Mouse (Mus musculus): ENCODE results near the gene Map3k1. TPM values are rescaled to one million over a fixed set of nuclear protein-coding genes. Genes with fewer than 3 reads are reported as not detected.
A peak's percentile ranks its signal among the peaks of the same experiment; 100 is the strongest.

Map3k1 gene
- polyA plus RNA-seq, 1 experiment from 2014 or later, result 10.7 TPM

GRCm38 (mm10) chr13:111816431-111816830, 7.6 kb upstream of the Map3k1 start:
- no peak for ATAC-seq
- Histone ChIP-seq H3K4me1 (replicated peaks; ENCODE audit: control insufficient read depth, insufficient read depth, low read length) (peaks cover 2% of the 10 kb centered on the region; the same call in 1 of the 2 replicates), H3K27me3 (replicated peaks; ENCODE audit: control insufficient read depth, insufficient read depth, low read length) (peaks cover 3% of the 10 kb centered on the region; the same call in 1 of the 2 replicates), H3K36me3 (ENCODE audit: control insufficient read depth, insufficient read depth) (no peaks in the 10 kb centered on the region), H3K4me3 (replicated peaks; ENCODE audit: low read length) (no peak overlapping the region), H3K9me3 (ENCODE audit: control insufficient read depth, low read length) (no peaks in the 10 kb centered on the region), H3K4me2 (ENCODE audit: low read length) (no peak overlapping the region), H3K27ac (ENCODE audit: low read length) (no peak overlapping the region), H3K9ac (replicated peaks; ENCODE audit: low read depth, low read length) (no peak overlapping the region)
- WGBS, result 72% methylated on average over 3 of the region's 3 CpGs

GRCm38 (mm10) chr13:111815486-111815885, 6.7 kb upstream of the Map3k1 start:
- no peaks in the 10 kb centered on the region for H3K36me3 ChIP-seq (ENCODE audit: control insufficient read depth, insufficient read depth)
- H3K9ac ChIP-seq (replicated peaks; ENCODE audit: low read depth, low read length), result no peak overlapping the region
- peaks cover 3% of the 10 kb centered on the region; the same call in 1 of the 2 replicates for H3K27me3 ChIP-seq (replicated peaks; ENCODE audit: control insufficient read depth, insufficient read depth, low read length)
- H3K9me3 ChIP-seq (ENCODE audit: control insufficient read depth, low read length), result no peaks in the 10 kb centered on the region
- no peak for ATAC-seq
- WGBS, result 93% methylated on average over 4 of the region's 4 CpGs
- H3K4me2 ChIP-seq (ENCODE audit: low read length), result no peak overlapping the region
- no peak overlapping the region for H3K27ac ChIP-seq (ENCODE audit: low read length)
- H3K4me3 ChIP-seq (replicated peaks; ENCODE audit: low read length), result no peak overlapping the region
- H3K4me1 ChIP-seq (replicated peaks; ENCODE audit: control insufficient read depth, insufficient read depth, low read length), result peaks cover 2% of the 10 kb centered on the region; the same call in 1 of the 2 replicates

- Histone ChIP-seq H3K36me3 (ENCODE audit: control insufficient read depth, insufficient read depth) (no peaks in the 10 kb centered on the region), H3K27ac (ENCODE audit: low read length) (no peak overlapping the region), H3K9me3 (ENCODE audit: control insufficient read depth, low read length) (no peaks in the 10 kb centered on the region), H3K4me2 (ENCODE audit: low read length) (no peak overlapping the region), H3K4me3 (replicated peaks; ENCODE audit: low read length) (no peak overlapping the region), H3K9ac (replicated peaks; ENCODE audit: low read depth, low read length) (no peak overlapping the region), H3K27me3 (replicated peaks; ENCODE audit: control insufficient read depth, insufficient read depth, low read length) (peaks cover 3% of the 10 kb centered on the region; the same call in 1 of the 2 replicates), H3K4me1 (replicated peaks; ENCODE audit: control insufficient read depth, insufficient read depth, low read length) (peaks cover 2% of the 10 kb centered on the region; the same call in 1 of the 2 replicates)
- 95% methylated on average over 7 of the region's 7 CpGs for WGBS
- ATAC-seq, result no peak
These were observed 6.2 kb upstream of the Map3k1 start for GRCm38 (mm10) chr13:111815017-111815416.

GRCm38 (mm10) chr13:111812647-111813046, 3.9 kb upstream of the Map3k1 start:
- peaks cover 3% of the 10 kb centered on the region; the same call in 1 of the 2 replicates for H3K27me3 ChIP-seq (replicated peaks; ENCODE audit: control insufficient read depth, insufficient read depth, low read length)
- H3K27ac ChIP-seq (ENCODE audit: low read length), result no peak overlapping the region
- no peak overlapping the region for H3K9ac ChIP-seq (replicated peaks; ENCODE audit: low read depth, low read length)
- WGBS, result 90% methylated on average over 2 of the region's 2 CpGs
- H3K36me3 ChIP-seq (ENCODE audit: control insufficient read depth, insufficient read depth), result no peaks in the 10 kb centered on the region
- no peak for ATAC-seq
- no peak overlapping the region for H3K4me2 ChIP-seq (ENCODE audit: low read length)
- H3K4me3 ChIP-seq (replicated peaks; ENCODE audit: low read length), result no peak overlapping the region
- no peaks in the 10 kb centered on the region for H3K9me3 ChIP-seq (ENCODE audit: control insufficient read depth, low read length)
- peaks cover 7% of the 10 kb centered on the region for H3K4me1 ChIP-seq (replicated peaks; ENCODE audit: control insufficient read depth, insufficient read depth, low read length)

GRCm38 (mm10) chr13:111810998-111811628, 2.3 kb upstream of the Map3k1 start:
- no peaks in the 10 kb centered on the region for H3K36me3 ChIP-seq (ENCODE audit: control insufficient read depth, insufficient read depth)
- peaks cover 10% of the 10 kb centered on the region for H3K4me1 ChIP-seq (replicated peaks; ENCODE audit: control insufficient read depth, insufficient read depth, low read length)
- no peak for ATAC-seq
- no peak overlapping the region for H3K4me2 ChIP-seq (ENCODE audit: low read length)
- H3K9me3 ChIP-seq (ENCODE audit: control insufficient read depth, low read length), result no peaks in the 10 kb centered on the region
- 85% methylated on average over 13 of the region's 13 CpGs for WGBS
- H3K27ac ChIP-seq (ENCODE audit: low read length), result no peak overlapping the region
- H3K4me3 ChIP-seq (replicated peaks; ENCODE audit: low read length), result no peak overlapping the region
- peaks cover 3% of the 10 kb centered on the region; the same call in 1 of the 2 replicates for H3K27me3 ChIP-seq (replicated peaks; ENCODE audit: control insufficient read depth, insufficient read depth, low read length)
- no peak overlapping the region for H3K9ac ChIP-seq (replicated peaks; ENCODE audit: low read depth, low read length)

- under 1% methylated on average over 29 of the region's 29 CpGs for whole genome bisulfite sequencing
- Histone ChIP-seq H3K36me3 (ENCODE audit: control insufficient read depth, insufficient read depth) (no peaks in the 10 kb centered on the region), H3K4me1 (replicated peaks; ENCODE audit: control insufficient read depth, insufficient read depth, low read length) (peaks cover 19% of the 10 kb centered on the region), H3K27ac (ENCODE audit: low read length) (peak overlapping the region; percentile 85), H3K27me3 (replicated peaks; ENCODE audit: control insufficient read depth, insufficient read depth, low read length) (peaks cover 3% of the 10 kb centered on the region; the same call in 1 of the 2 replicates), H3K4me2 (ENCODE audit: low read length) (peak overlapping the region; percentile 87), H3K4me3 (replicated peaks; ENCODE audit: low read length) (peak overlapping the region; percentile 83), H3K9me3 (ENCODE audit: control insufficient read depth, low read length) (no peaks in the 10 kb centered on the region), H3K9ac (replicated peaks; ENCODE audit: low read depth, low read length) (peak overlapping the region; percentile 83)
- peak; percentile 44 for ATAC-seq
These were observed 854 bp upstream of the Map3k1 start for GRCm38 (mm10) chr13:111809466-111810228.

- Histone ChIP-seq H3K27ac (ENCODE audit: low read length) (peak overlapping the region; percentile 95), H3K9me3 (ENCODE audit: control insufficient read depth, low read length) (no peaks in the 10 kb centered on the region), H3K27me3 (replicated peaks; ENCODE audit: control insufficient read depth, insufficient read depth, low read length) (peaks cover 3% of the 10 kb centered on the region; the same call in 1 of the 2 replicates), H3K4me2 (ENCODE audit: low read length) (peak overlapping the region; percentile 91), H3K4me1 (replicated peaks; ENCODE audit: control insufficient read depth, insufficient read depth, low read length) (peaks cover 22% of the 10 kb centered on the region), H3K36me3 (ENCODE audit: control insufficient read depth, insufficient read depth) (no peaks in the 10 kb centered on the region), H3K9ac (replicated peaks; ENCODE audit: low read depth, low read length) (peak overlapping the region; percentile 83), H3K4me3 (replicated peaks; ENCODE audit: low read length) (peak overlapping the region; percentile 83)
- ATAC-seq, result peak; percentile 73
- WGBS, result under 1% methylated on average over 31 of the region's 38 CpGs
These were observed 481 bp downstream of the Map3k1 start for GRCm38 (mm10) chr13:111808387-111808636.

- peak; percentile 42 for ATAC-seq
- peak overlapping the region; percentile 95 for H3K27ac ChIP-seq (ENCODE audit: low read length)
- H3K9ac ChIP-seq (replicated peaks; ENCODE audit: low read depth, low read length), result peak overlapping the region; percentile 83
- H3K4me1 ChIP-seq (replicated peaks; ENCODE audit: control insufficient read depth, insufficient read depth, low read length), result peaks cover 23% of the 10 kb centered on the region
- under 1% methylated on average over 76 of the region's 79 CpGs for WGBS
- peaks cover 3% of the 10 kb centered on the region; the same call in 1 of the 2 replicates for H3K27me3 ChIP-seq (replicated peaks; ENCODE audit: control insufficient read depth, insufficient read depth, low read length)
- H3K4me2 ChIP-seq (ENCODE audit: low read length), result peak overlapping the region; percentile 91
- H3K4me3 ChIP-seq (replicated peaks; ENCODE audit: low read length), result peak overlapping the region; percentile 83
- H3K9me3 ChIP-seq (ENCODE audit: control insufficient read depth, low read length), result no peaks in the 10 kb centered on the region
- H3K36me3 ChIP-seq (ENCODE audit: control insufficient read depth, insufficient read depth), result no peaks in the 10 kb centered on the region
These were observed 1.0 kb downstream of the Map3k1 start for GRCm38 (mm10) chr13:111807596-111808386.

- Histone ChIP-seq H3K4me1 (replicated peaks; ENCODE audit: control insufficient read depth, insufficient read depth, low read length) (peaks cover 23% of the 10 kb centered on the region), H3K9me3 (ENCODE audit: control insufficient read depth, low read length) (no peaks in the 10 kb centered on the region), H3K4me2 (ENCODE audit: low read length) (peak overlapping the region; percentile 91), H3K36me3 (ENCODE audit: control insufficient read depth, insufficient read depth) (no peaks in the 10 kb centered on the region), H3K9ac (replicated peaks; ENCODE audit: low read depth, low read length) (peak overlapping the region; percentile 83), H3K4me3 (replicated peaks; ENCODE audit: low read length) (peak overlapping the region; percentile 83), H3K27me3 (replicated peaks; ENCODE audit: control insufficient read depth, insufficient read depth, low read length) (peaks cover 3% of the 10 kb centered on the region; the same call in 1 of the 2 replicates), H3K27ac (ENCODE audit: low read length) (peak overlapping the region; percentile 50; the same call in 1 of the 2 replicates)
- WGBS, result 1% methylated on average over 11 of the region's 11 CpGs
- no peak for ATAC-seq
These were observed 1.6 kb downstream of the Map3k1 start for GRCm38 (mm10) chr13:111807105-111807595.

All from forebrain, embryonic 16.5 days (tissue).